Mouse (Mus musculus): Measurements from ENCODE around the gene Kpna2. TPM values are rescaled to one million over a fixed set of nuclear protein-coding genes. Genes with fewer than 3 reads are reported as not detected.

The Kpna2 gene
- 36.5 and 150 TPM in 2 replicates for polyA plus RNA-seq (2012; rRNA removed)

DNA sequence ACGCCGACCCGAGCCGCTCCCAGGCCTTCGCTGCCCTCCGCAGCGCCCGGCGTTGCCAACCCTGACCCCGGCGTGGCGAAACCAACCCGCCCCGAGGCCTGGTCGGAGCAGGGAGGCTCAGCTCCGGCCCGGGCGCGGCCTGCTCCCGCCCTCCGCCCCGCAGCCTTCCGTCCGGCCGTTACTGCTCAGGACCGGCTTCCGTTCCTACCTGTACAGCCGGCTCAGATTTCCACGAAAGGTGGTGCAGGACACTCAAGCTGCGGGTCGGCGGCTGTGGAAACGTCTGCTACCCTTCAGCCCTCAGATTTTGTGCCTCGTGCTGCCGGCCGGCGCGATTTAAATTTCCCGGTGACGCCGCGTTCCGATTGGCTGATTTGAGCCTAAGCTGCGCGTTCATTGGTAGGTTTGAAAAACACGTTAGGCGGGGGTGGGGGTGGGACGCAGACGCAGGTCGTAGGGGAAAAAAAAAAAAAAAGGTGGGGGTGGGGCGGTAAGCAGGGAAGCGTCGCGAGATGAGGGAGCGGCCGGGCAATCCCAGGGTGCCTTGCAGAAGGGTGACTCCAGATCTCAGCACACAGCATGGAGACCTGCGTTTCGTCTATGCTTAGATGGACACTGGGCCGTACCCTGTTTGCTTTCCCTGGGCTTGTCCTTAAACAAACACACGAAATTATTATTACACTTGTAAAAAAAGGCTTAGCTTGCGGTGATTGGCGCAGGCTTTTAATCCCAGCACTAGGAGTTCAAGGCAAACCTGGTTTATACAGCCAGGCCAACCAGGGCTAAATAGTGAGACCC lies at the start of gene Kpna2:
Gene Kpna2, minus strand, starts transcription at position 391 of the 798 bp plus-strand sequence.
- TF ChIP-seq CTCF (IDR thresholded peaks at IDR 0.05; ENCODE audit: control insufficient read depth, insufficient read depth, insufficient replicate concordance, low read depth, low read length) (no peak), POLR2A (IDR thresholded peaks at IDR 0.05; ENCODE audit: control insufficient read depth, low read depth, low read length) (peak; percentile 94)
- no peaks in the 10 kb centered on the region; the same call in 1 of the 2 replicates for H3K4me1 ChIP-seq (ENCODE audit: control insufficient read depth, insufficient read depth, low read length)
- H3K27me3 ChIP-seq (ENCODE audit: control insufficient read depth, insufficient read depth, low read length), result no peaks in the 10 kb centered on the region
- H3K27ac ChIP-seq (ENCODE audit: control insufficient read depth, insufficient read depth, low read depth, low read length), result peak within 1 kb of the TSS; percentile 96
- no peaks in the 10 kb centered on the region for H3K36me3 ChIP-seq (ENCODE audit: control insufficient read depth, insufficient read depth, low read length)
- H3K4me3 ChIP-seq (ENCODE audit: control insufficient read depth, low read depth, low read length), result peak within 1 kb of the TSS; percentile 96

DNA sequence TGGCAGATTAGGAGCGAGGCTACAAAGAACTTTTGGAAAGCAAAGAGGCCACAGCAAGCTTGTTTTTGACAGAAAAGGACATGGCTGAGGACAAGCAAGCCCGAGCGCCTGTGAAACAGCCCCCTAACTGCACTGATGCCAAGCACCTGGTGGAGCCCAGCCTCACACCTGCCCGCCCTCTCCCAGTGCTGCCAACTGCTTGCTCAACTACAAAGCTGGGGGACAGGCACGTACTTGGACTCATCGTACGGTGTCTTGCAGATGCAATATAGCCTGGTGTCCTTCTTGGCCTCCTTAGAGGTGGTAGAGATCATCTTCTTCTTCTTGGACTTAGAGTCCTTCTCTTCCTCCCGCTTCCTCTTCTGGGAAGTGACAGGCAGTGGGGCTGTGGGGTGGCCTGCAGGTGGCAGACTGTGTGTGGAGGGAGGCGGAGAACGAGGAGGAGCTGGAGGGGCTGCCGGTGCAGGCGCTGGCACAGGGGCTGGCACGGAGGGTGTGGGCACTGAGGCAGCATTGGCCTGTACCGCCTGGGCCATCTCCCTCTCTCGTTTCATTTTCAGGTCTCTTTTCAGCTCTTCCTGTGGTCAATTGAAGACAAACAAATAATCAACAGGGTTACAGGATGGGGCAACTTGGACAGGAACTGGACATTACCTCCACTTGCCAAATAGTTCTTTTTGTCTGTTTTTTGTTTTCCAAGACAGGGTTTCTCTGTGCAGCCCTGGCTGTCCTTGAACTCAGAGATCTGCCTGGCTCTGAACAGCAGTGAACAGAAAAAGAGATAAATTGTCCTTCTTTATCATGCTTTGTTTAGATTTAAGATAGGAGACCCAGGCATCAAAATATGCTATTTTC lies 47.7 kb upstream of the Kpna2 start:
- Histone ChIP-seq H3K4me3 (ENCODE audit: control insufficient read depth, low read depth, low read length) (no peak overlapping the region), H3K27ac (ENCODE audit: control insufficient read depth, insufficient read depth, low read depth, low read length) (peak overlapping the region; percentile 51), H3K27me3 (ENCODE audit: control insufficient read depth, insufficient read depth, low read length) (no peaks in the 10 kb centered on the region), H3K36me3 (ENCODE audit: control insufficient read depth, insufficient read depth, low read length) (peaks cover 1% of the 10 kb centered on the region), H3K4me1 (ENCODE audit: control insufficient read depth, insufficient read depth, low read length) (no peaks in the 10 kb centered on the region; the same call in 1 of the 2 replicates)
- TF ChIP-seq CTCF (IDR thresholded peaks at IDR 0.05; ENCODE audit: control insufficient read depth, insufficient read depth, insufficient replicate concordance, low read depth, low read length), result no peak
- TF ChIP-seq POLR2A (IDR thresholded peaks at IDR 0.05; ENCODE audit: control insufficient read depth, low read depth, low read length), result no peak

DNA sequence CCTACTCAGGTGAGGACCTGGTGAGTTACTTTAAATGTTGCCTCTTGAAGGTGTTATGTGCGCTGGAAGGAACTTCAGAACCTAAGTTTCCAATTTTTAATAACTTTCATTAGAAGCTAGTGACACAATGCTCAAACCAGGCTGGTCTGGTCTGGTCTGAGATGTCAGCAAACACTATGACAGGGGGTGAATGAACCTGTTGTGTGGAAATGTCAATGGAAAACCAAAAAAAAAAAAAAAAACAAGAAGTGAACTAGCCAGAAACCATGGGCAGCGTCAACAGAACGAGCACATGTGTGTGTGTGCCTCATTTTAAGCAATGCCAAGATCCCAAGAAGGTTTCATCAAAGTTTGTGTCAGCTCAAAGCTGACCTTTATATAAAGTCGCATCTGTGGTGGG lies 46.2 kb upstream of the Kpna2 start:
- TF ChIP-seq CTCF (IDR thresholded peaks at IDR 0.05; ENCODE audit: control insufficient read depth, insufficient read depth, insufficient replicate concordance, low read depth, low read length), result no peak
- no peak for TF ChIP-seq POLR2A (IDR thresholded peaks at IDR 0.05; ENCODE audit: control insufficient read depth, low read depth, low read length)
- Histone ChIP-seq H3K27me3 (ENCODE audit: control insufficient read depth, insufficient read depth, low read length) (no peaks in the 10 kb centered on the region), H3K4me1 (ENCODE audit: control insufficient read depth, insufficient read depth, low read length) (no peaks in the 10 kb centered on the region; the same call in 1 of the 2 replicates), H3K36me3 (ENCODE audit: control insufficient read depth, insufficient read depth, low read length) (peaks cover 2% of the 10 kb centered on the region), H3K27ac (ENCODE audit: control insufficient read depth, insufficient read depth, low read depth, low read length) (no peak overlapping the region), H3K4me3 (ENCODE audit: control insufficient read depth, low read depth, low read length) (no peak overlapping the region)

GRCm38 (mm10) chr11:107044321-107044720 lies 45.0 kb upstream of the Kpna2 start:
- peaks cover 2% of the 10 kb centered on the region for H3K36me3 ChIP-seq (ENCODE audit: control insufficient read depth, insufficient read depth, low read length)
- no peaks in the 10 kb centered on the region for H3K27me3 ChIP-seq (ENCODE audit: control insufficient read depth, insufficient read depth, low read length)
- TF ChIP-seq POLR2A (IDR thresholded peaks at IDR 0.05; ENCODE audit: control insufficient read depth, low read depth, low read length), result no peak
- TF ChIP-seq CTCF (IDR thresholded peaks at IDR 0.05; ENCODE audit: control insufficient read depth, insufficient read depth, insufficient replicate concordance, low read depth, low read length), result peak; percentile 27; the same call in 1 of the 2 replicates
- no peak overlapping the region for H3K27ac ChIP-seq (ENCODE audit: control insufficient read depth, insufficient read depth, low read depth, low read length)
- H3K4me1 ChIP-seq (ENCODE audit: control insufficient read depth, insufficient read depth, low read length), result no peaks in the 10 kb centered on the region; the same call in 1 of the 2 replicates
- no peak overlapping the region for H3K4me3 ChIP-seq (ENCODE audit: control insufficient read depth, low read depth, low read length)

GRCm38 (mm10) chr11:107043361-107043760 lies 44.0 kb upstream of the Kpna2 start:
- peaks cover 2% of the 10 kb centered on the region for H3K36me3 ChIP-seq (ENCODE audit: control insufficient read depth, insufficient read depth, low read length)
- TF ChIP-seq POLR2A (IDR thresholded peaks at IDR 0.05; ENCODE audit: control insufficient read depth, low read depth, low read length) (no peak), CTCF (IDR thresholded peaks at IDR 0.05; ENCODE audit: control insufficient read depth, insufficient read depth, insufficient replicate concordance, low read depth, low read length) (no peak)
- H3K27me3 ChIP-seq (ENCODE audit: control insufficient read depth, insufficient read depth, low read length), result no peaks in the 10 kb centered on the region
- H3K27ac ChIP-seq (ENCODE audit: control insufficient read depth, insufficient read depth, low read depth, low read length), result no peak overlapping the region
- no peak overlapping the region for H3K4me3 ChIP-seq (ENCODE audit: control insufficient read depth, low read depth, low read length)
- no peaks in the 10 kb centered on the region; the same call in 1 of the 2 replicates for H3K4me1 ChIP-seq (ENCODE audit: control insufficient read depth, insufficient read depth, low read length)

DNA sequence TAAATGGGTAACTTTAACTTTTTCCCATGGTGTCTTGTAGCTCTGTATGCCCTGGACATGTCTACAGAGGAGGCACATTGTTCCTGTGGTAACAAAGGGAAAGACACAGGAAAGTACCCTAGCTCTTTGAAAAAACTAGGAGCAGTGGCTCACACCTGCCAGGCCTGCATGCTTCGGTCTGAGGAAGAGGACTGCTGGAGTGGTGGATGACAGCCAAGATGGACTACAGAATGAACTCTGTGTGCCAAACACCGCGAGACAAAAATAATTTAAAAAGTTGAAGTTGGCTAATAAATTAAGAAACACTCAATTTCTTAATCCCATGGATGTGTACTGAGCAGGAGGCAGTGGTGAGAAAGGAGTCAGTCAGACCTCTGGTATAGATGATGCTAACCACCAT lies 42.1 kb upstream of the Kpna2 start:
- no peak overlapping the region for H3K4me3 ChIP-seq (ENCODE audit: control insufficient read depth, low read depth, low read length)
- peaks cover 2% of the 10 kb centered on the region for H3K36me3 ChIP-seq (ENCODE audit: control insufficient read depth, insufficient read depth, low read length)
- no peak for TF ChIP-seq POLR2A (IDR thresholded peaks at IDR 0.05; ENCODE audit: control insufficient read depth, low read depth, low read length)
- no peak for TF ChIP-seq CTCF (IDR thresholded peaks at IDR 0.05; ENCODE audit: control insufficient read depth, insufficient read depth, insufficient replicate concordance, low read depth, low read length)
- H3K27ac ChIP-seq (ENCODE audit: control insufficient read depth, insufficient read depth, low read depth, low read length), result no peak overlapping the region
- H3K4me1 ChIP-seq (ENCODE audit: control insufficient read depth, insufficient read depth, low read length), result no peaks in the 10 kb centered on the region
- H3K27me3 ChIP-seq (ENCODE audit: control insufficient read depth, insufficient read depth, low read length), result no peaks in the 10 kb centered on the region

GRCm38 (mm10) chr11:107039417-107039816 lies 40.1 kb upstream of the Kpna2 start:
- no peak for TF ChIP-seq POLR2A (IDR thresholded peaks at IDR 0.05; ENCODE audit: control insufficient read depth, low read depth, low read length)
- no peak for TF ChIP-seq CTCF (IDR thresholded peaks at IDR 0.05; ENCODE audit: control insufficient read depth, insufficient read depth, insufficient replicate concordance, low read depth, low read length)
- no peak overlapping the region for H3K4me3 ChIP-seq (ENCODE audit: control insufficient read depth, low read depth, low read length)
- H3K36me3 ChIP-seq (ENCODE audit: control insufficient read depth, insufficient read depth, low read length), result peaks cover 2% of the 10 kb centered on the region
- H3K27ac ChIP-seq (ENCODE audit: control insufficient read depth, insufficient read depth, low read depth, low read length), result no peak overlapping the region
- no peaks in the 10 kb centered on the region for H3K27me3 ChIP-seq (ENCODE audit: control insufficient read depth, insufficient read depth, low read length)
- H3K4me1 ChIP-seq (ENCODE audit: control insufficient read depth, insufficient read depth, low read length), result no peaks in the 10 kb centered on the region
